Mouse (Mus musculus) stomach, embryonic 16.5 days (tissue): ENCODE results near the gene Gm3106. TPM values are rescaled to one million over a fixed set of nuclear protein-coding genes. Genes with fewer than 3 reads are reported as not detected.
"Not testable (repeated sequence)": the region's sequence is repeated elsewhere in the genome, so short reads cannot be mapped to it uniquely, and the experiment has no call there.

Experiments
- ATAC-seq: fragments of 200-750 bp; cut with Nextera tagmentation; 2 replicates; pipeline ENCODE4 v1.8.0; 2017; ENCODE audit warnings: moderate number of reproducible peaks, moderate TSS enrichment; ENCODE audit not compliant: insufficient read depth, low FRiP score
- H3K27ac ChIP-seq: fragments of 300-500 bp; sonication (generic); 2 replicates; pipeline ENCODE4 v1.5.1; 2014; ENCODE audit warnings: low read length
- H3K27me3 ChIP-seq: fragments of 300-500 bp; sonication (generic); 2 replicates; pipeline ENCODE4 v1.6.1; 2014; ENCODE audit warnings: low read length, control low read depth, mixed read lengths; ENCODE audit not compliant: control insufficient read depth, insufficient read depth
- H3K36me3 ChIP-seq: fragments of 300-500 bp; sonication (generic); 2 replicates; pipeline ENCODE4 v1.6.1; 2014; ENCODE audit warnings: low read length; ENCODE audit not compliant: control insufficient read depth, insufficient read depth
- H3K4me1 ChIP-seq: fragments of 300-500 bp; sonication (generic); 2 replicates; pipeline ENCODE4 v1.6.1; 2014; ENCODE audit warnings: low read length, control low read depth, mixed read lengths; ENCODE audit not compliant: control insufficient read depth, insufficient read depth
- H3K4me2 ChIP-seq: fragments of 300-500 bp; sonication (generic); 2 replicates; pipeline ENCODE4 v1.6.1; 2014; ENCODE audit warnings: low read depth, low read length, mixed read lengths
- H3K4me3 ChIP-seq: fragments of 300-500 bp; sonication (generic); replicated peaks from 2 replicates; pipeline ENCODE4 v1.5.1; 2014; ENCODE audit warnings: mild to moderate bottlenecking, low read length
- H3K9ac ChIP-seq: fragments of 300-500 bp; sonication (generic); 2 replicates; pipeline ENCODE4 v1.6.1; 2014; ENCODE audit warnings: low read length
- H3K9me3 ChIP-seq: fragments of 300-500 bp; sonication (generic); replicated peaks from 2 replicates; pipeline ENCODE4 v1.6.1; 2016; ENCODE audit warnings: low read length, control low read depth; ENCODE audit not compliant: control insufficient read depth
- WGBS: fragments of 180-500 bp; shearing (Covaris S2); extraction: QIAGEN DNeasy Blood & Tissue Kit; methylation state at CpG from one replicate; pipeline ENCODE4 v1.1.7; 2014; 5-methylcytosine and 5-hydroxymethylcytosine counted together
- polyA plus RNA-seq: library from polyadenylated mRNA; unstranded; fragments of >200 nt; fragmentation: Nextera tagmentation; extraction: Ambion mirVana; gene quantifications from 2 replicates; pipeline ENCODE4 v1.2.1, GENCODE M21; 2015

The Gm3106 gene
- not detected in 2 replicates for polyA plus RNA-seq

DNA sequence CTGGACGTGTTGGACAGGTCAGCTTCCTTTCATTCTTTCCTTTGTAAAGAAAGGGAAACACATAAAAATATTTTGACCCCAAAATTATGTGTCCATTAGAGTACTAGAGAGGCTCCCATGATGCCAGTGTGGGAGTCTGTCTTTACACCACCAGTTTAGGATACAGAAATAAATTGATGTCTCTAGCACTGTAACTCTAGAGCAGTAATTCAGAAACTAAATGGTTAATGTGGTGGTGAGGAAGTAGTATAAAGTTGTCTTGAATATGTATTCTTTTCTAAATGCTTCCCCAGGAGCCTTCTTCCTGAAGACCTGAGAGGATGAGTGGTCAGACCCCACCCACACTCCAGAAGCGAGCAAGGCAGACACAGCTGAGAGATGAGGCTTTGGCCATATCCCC, at the start of gene Gm3106:
Gene Gm3106 (plus strand): TSS at position 301 of the 400 bp plus-strand sequence.
- H3K36me3 ChIP-seq, H3K4me3 ChIP-seq, H3K9me3 ChIP-seq, H3K4me2 ChIP-seq, ATAC-seq, H3K27ac ChIP-seq, H3K9ac ChIP-seq, H3K27me3 ChIP-seq, H3K4me1 ChIP-seq: not testable (repeated sequence)
- WGBS, result no CpG with 5 or more reads among the region's 2 CpGs

Other genes with a start within 250 kb of the Gm3106 start
- gene BC061212, start 147.5 kb upstream of the Gm3106 start, polyA plus RNA-seq, result not detected in 2 replicates
- gene Gm6351, start 141.6 kb upstream of the Gm3106 start, polyA plus RNA-seq, result not detected in 2 replicates
- not detected in 2 replicates for gene A430089I19Rik, start 88.8 kb downstream of the Gm3106 start, polyA plus RNA-seq
- not detected in 2 replicates for gene Gm6502, start 96.4 kb downstream of the Gm3106 start, polyA plus RNA-seq
- gene AA792892, start 121.7 kb downstream of the Gm3106 start, polyA plus RNA-seq, result not detected in 2 replicates
- not detected in 2 replicates for gene Gm7682, start 227.8 kb downstream of the Gm3106 start, polyA plus RNA-seq